Mouse (Mus musculus) kidney, embryonic 15.5 days (tissue): ENCODE data around the gene Wdr48. TPM values are rescaled to one million over a fixed set of nuclear protein-coding genes. Genes with fewer than 3 reads are reported as not detected.

Experiments used
- ATAC-seq: fragments of 200-750 bp; cut with Nextera tagmentation; replicated peaks from 2 replicates; pipeline ENCODE4 v1.8.0; 2017; ENCODE audit warnings: moderate TSS enrichment; ENCODE audit not compliant: low FRiP score
- H3K27ac ChIP-seq: fragments of 300-500 bp; sonication (generic); 2 replicates; pipeline ENCODE4 v1.5.1; 2015; ENCODE audit warnings: mild to moderate bottlenecking, inconsistent platforms
- H3K27me3 ChIP-seq: fragments of 300-500 bp; sonication (generic); 2 replicates; pipeline ENCODE4 v1.6.1; 2015; ENCODE audit warnings: inconsistent platforms
- H3K36me3 ChIP-seq: fragments of 300-500 bp; sonication (generic); 2 replicates; pipeline ENCODE4 v1.6.1; 2015; ENCODE audit warnings: inconsistent platforms
- H3K4me1 ChIP-seq: fragments of 300-500 bp; sonication (generic); 2 replicates; pipeline ENCODE4 v1.6.1; 2015; ENCODE audit warnings: inconsistent platforms
- H3K4me2 ChIP-seq: fragments of 300-500 bp; sonication (generic); 2 replicates; pipeline ENCODE4 v1.6.1; 2015; ENCODE audit warnings: moderate library complexity, mild to moderate bottlenecking, inconsistent platforms
- H3K4me3 ChIP-seq: fragments of 300-500 bp; sonication (generic); replicated peaks from 2 replicates; pipeline ENCODE4 v1.5.1; 2015; ENCODE audit warnings: mild to moderate bottlenecking, inconsistent platforms
- H3K9ac ChIP-seq: fragments of 300-500 bp; sonication (generic); 2 replicates; pipeline ENCODE4 v1.6.1; 2015; ENCODE audit warnings: mild to moderate bottlenecking, inconsistent platforms
- H3K9me3 ChIP-seq: fragments of 300-500 bp; sonication (generic); replicated peaks from 2 replicates; pipeline ENCODE4 v1.6.1; 2016; ENCODE audit warnings: inconsistent platforms
- WGBS: fragments of 180-500 bp; shearing (Covaris S2); methylation state at CpG from one replicate; pipeline ENCODE4 v1.1.7; 2015; ENCODE audit warnings: mixed read lengths; 5-methylcytosine and 5-hydroxymethylcytosine counted together
- polyA plus RNA-seq: library from polyadenylated mRNA; unstranded; fragments of >200 nt; fragmentation: Nextera tagmentation; extraction: Ambion mirVana; gene quantifications from 2 replicates; pipeline ENCODE4 v1.2.1, GENCODE M21; 2015

Wdr48 gene
- polyA plus RNA-seq, 1 experiment from 2014 or later, result 53.6 TPM

- Histone ChIP-seq H3K36me3 (no peaks in the 10 kb centered on the region), H3K4me2 (peak overlapping the region; percentile 87), H3K9me3 (no peaks in the 10 kb centered on the region), H3K27me3 (no peaks in the 10 kb centered on the region), H3K9ac (no peak overlapping the region), H3K4me1 (peaks cover 16% of the 10 kb centered on the region), H3K27ac (peak overlapping the region; percentile 89; the same call in 1 of the 2 replicates), H3K4me3 (no peak overlapping the region)
- ATAC-seq, result no peak
- WGBS, result 90% methylated on average over 5 of the region's 5 CpGs
These were observed 797 bp upstream of the Wdr48 start for GRCm38 (mm10) chr9:119893881-119894280.

- under 1% methylated on average over 42 of the region's 71 CpGs for WGBS
- H3K27ac ChIP-seq, result peak overlapping the region; percentile 89
- H3K4me2 ChIP-seq, result peak overlapping the region; percentile 87
- H3K9ac ChIP-seq, result peak overlapping the region; percentile 90
- no peaks in the 10 kb centered on the region for H3K9me3 ChIP-seq
- ATAC-seq, result peak; percentile 78
- H3K36me3 ChIP-seq, result peaks cover 4% of the 10 kb centered on the region; the same call in 1 of the 2 replicates
- peaks cover 12% of the 10 kb centered on the region for H3K4me1 ChIP-seq
- H3K27me3 ChIP-seq, result no peaks in the 10 kb centered on the region
- peak overlapping the region; percentile 93 for H3K4me3 ChIP-seq
These were observed 503 bp downstream of the Wdr48 start for GRCm38 (mm10) chr9:119895040-119895721.

GRCm38 (mm10) chr9:119899446-119899845 is 4.8 kb downstream of the Wdr48 start:
- H3K4me3 ChIP-seq, result no peak overlapping the region
- 91% methylated on average over 2 of the region's 2 CpGs for WGBS
- H3K36me3 ChIP-seq, result peaks cover 38% of the 10 kb centered on the region
- no peak overlapping the region for H3K27ac ChIP-seq
- H3K4me1 ChIP-seq, result peaks cover 12% of the 10 kb centered on the region
- no peaks in the 10 kb centered on the region for H3K27me3 ChIP-seq
- no peak overlapping the region for H3K9ac ChIP-seq
- H3K9me3 ChIP-seq, result no peaks in the 10 kb centered on the region
- ATAC-seq, result no peak
- H3K4me2 ChIP-seq, result no peak overlapping the region

- Histone ChIP-seq H3K4me1 (no peaks in the 10 kb centered on the region), H3K4me2 (no peak overlapping the region), H3K27me3 (no peaks in the 10 kb centered on the region), H3K9me3 (no peaks in the 10 kb centered on the region), H3K27ac (no peak overlapping the region), H3K4me3 (no peak overlapping the region), H3K9ac (no peak overlapping the region), H3K36me3 (peaks cover 68% of the 10 kb centered on the region)
- WGBS, result 88% methylated on average over 12 of the region's 12 CpGs
- ATAC-seq, result no peak
These were observed 7.9 kb downstream of the Wdr48 start for GRCm38 (mm10) chr9:119902410-119903151.

- no peak overlapping the region for H3K4me3 ChIP-seq
- no peak overlapping the region for H3K9ac ChIP-seq
- peaks cover 99% of the 10 kb centered on the region for H3K36me3 ChIP-seq
- no peaks in the 10 kb centered on the region for H3K9me3 ChIP-seq
- 50% methylated on average over 3 of the region's 3 CpGs for whole genome bisulfite sequencing
- peak; percentile 73 for ATAC-seq
- H3K4me2 ChIP-seq, result no peak overlapping the region
- no peaks in the 10 kb centered on the region for H3K27me3 ChIP-seq
- 0 out of 2 replicates have a peak, but pooled peaks cover 5% of the 10 kb centered on the region for H3K4me1 ChIP-seq
- peak overlapping the region; percentile 18; the same call in 1 of the 2 replicates for H3K27ac ChIP-seq
These were observed 14.0 kb downstream of the Wdr48 start for GRCm38 (mm10) chr9:119908708-119909107.

GRCm38 (mm10) chr9:119909931-119910330 is 15.3 kb downstream of the Wdr48 start:
- ATAC-seq, result no peak
- H3K4me1 ChIP-seq, result 0 out of 2 replicates have a peak, but pooled peaks cover 5% of the 10 kb centered on the region
- WGBS, result 76% methylated on average over 3 of the region's 3 CpGs
- H3K4me3 ChIP-seq, result no peak overlapping the region
- no peak overlapping the region for H3K9ac ChIP-seq
- no peaks in the 10 kb centered on the region for H3K27me3 ChIP-seq
- no peak overlapping the region for H3K27ac ChIP-seq
- peaks cover 99% of the 10 kb centered on the region for H3K36me3 ChIP-seq
- no peaks in the 10 kb centered on the region for H3K9me3 ChIP-seq
- H3K4me2 ChIP-seq, result no peak overlapping the region

GRCm38 (mm10) chr9:119913087-119913838 is 18.6 kb downstream of the Wdr48 start:
- Histone ChIP-seq H3K4me2 (no peak overlapping the region), H3K36me3 (peaks cover 99% of the 10 kb centered on the region), H3K9me3 (no peaks in the 10 kb centered on the region), H3K9ac (no peak overlapping the region), H3K27me3 (no peaks in the 10 kb centered on the region), H3K4me3 (no peak overlapping the region), H3K4me1 (0 out of 2 replicates have a peak, but pooled peaks cover 4% of the 10 kb centered on the region), H3K27ac (no peak overlapping the region)
- ATAC-seq, result no peak
- 75% methylated on average over 13 of the region's 13 CpGs for WGBS

GRCm38 (mm10) chr9:119919858-119920257 is 25.2 kb downstream of the Wdr48 start:
- 77% methylated on average over 1 of the region's 1 CpGs for WGBS
- H3K4me3 ChIP-seq, result no peak overlapping the region
- no peak overlapping the region for H3K9ac ChIP-seq
- H3K27ac ChIP-seq, result no peak overlapping the region
- ATAC-seq, result no peak
- no peaks in the 10 kb centered on the region for H3K27me3 ChIP-seq
- peaks cover 95% of the 10 kb centered on the region for H3K36me3 ChIP-seq
- H3K9me3 ChIP-seq, result no peaks in the 10 kb centered on the region
- no peak overlapping the region for H3K4me2 ChIP-seq
- H3K4me1 ChIP-seq, result no peaks in the 10 kb centered on the region

- peaks cover 97% of the 10 kb centered on the region for H3K36me3 ChIP-seq
- no peak overlapping the region for H3K4me3 ChIP-seq
- no peak overlapping the region for H3K9ac ChIP-seq
- WGBS, result 88% methylated on average over 4 of the region's 4 CpGs
- no peak for ATAC-seq
- H3K27ac ChIP-seq, result no peak overlapping the region
- no peaks in the 10 kb centered on the region for H3K9me3 ChIP-seq
- H3K4me2 ChIP-seq, result no peak overlapping the region
- no peaks in the 10 kb centered on the region for H3K27me3 ChIP-seq
- H3K4me1 ChIP-seq, result peaks cover 8% of the 10 kb centered on the region; the same call in 1 of the 2 replicates
These were observed 28.8 kb downstream of the Wdr48 start for GRCm38 (mm10) chr9:119923462-119923861.

GRCm38 (mm10) chr9:119925120-119925657 is 30.5 kb downstream of the Wdr48 start:
- Histone ChIP-seq H3K4me1 (peaks cover 8% of the 10 kb centered on the region; the same call in 1 of the 2 replicates), H3K27me3 (no peaks in the 10 kb centered on the region), H3K27ac (no peak overlapping the region), H3K9ac (no peak overlapping the region), H3K36me3 (peaks cover 96% of the 10 kb centered on the region), H3K4me3 (no peak overlapping the region), H3K9me3 (no peaks in the 10 kb centered on the region), H3K4me2 (no peak overlapping the region)
- WGBS, result 90% methylated on average over 16 of the region's 16 CpGs
- ATAC-seq, result no peak

- Histone ChIP-seq H3K27ac (peak overlapping the region; percentile 24), H3K4me1 (peaks cover 8% of the 10 kb centered on the region; the same call in 1 of the 2 replicates), H3K4me3 (no peak overlapping the region), H3K9ac (no peak overlapping the region), H3K36me3 (peaks cover 96% of the 10 kb centered on the region), H3K27me3 (no peaks in the 10 kb centered on the region), H3K4me2 (no peak overlapping the region), H3K9me3 (no peaks in the 10 kb centered on the region)
- 78% methylated on average over 8 of the region's 8 CpGs for WGBS
- ATAC-seq, result no peak
These were observed 31.1 kb downstream of the Wdr48 start for GRCm38 (mm10) chr9:119925729-119926128.
